Mouse (Mus musculus): ENCODE measurements at regions not wholly inside any gene's neighbourhood (a gene's known extent, or its start where the extent isn't known, plus 50 kb on each side); places are given as distances from the start of the nearest gene placed in this dataset.
A peak's percentile ranks its signal among the peaks of the same experiment; 100 is the strongest.

DNA sequence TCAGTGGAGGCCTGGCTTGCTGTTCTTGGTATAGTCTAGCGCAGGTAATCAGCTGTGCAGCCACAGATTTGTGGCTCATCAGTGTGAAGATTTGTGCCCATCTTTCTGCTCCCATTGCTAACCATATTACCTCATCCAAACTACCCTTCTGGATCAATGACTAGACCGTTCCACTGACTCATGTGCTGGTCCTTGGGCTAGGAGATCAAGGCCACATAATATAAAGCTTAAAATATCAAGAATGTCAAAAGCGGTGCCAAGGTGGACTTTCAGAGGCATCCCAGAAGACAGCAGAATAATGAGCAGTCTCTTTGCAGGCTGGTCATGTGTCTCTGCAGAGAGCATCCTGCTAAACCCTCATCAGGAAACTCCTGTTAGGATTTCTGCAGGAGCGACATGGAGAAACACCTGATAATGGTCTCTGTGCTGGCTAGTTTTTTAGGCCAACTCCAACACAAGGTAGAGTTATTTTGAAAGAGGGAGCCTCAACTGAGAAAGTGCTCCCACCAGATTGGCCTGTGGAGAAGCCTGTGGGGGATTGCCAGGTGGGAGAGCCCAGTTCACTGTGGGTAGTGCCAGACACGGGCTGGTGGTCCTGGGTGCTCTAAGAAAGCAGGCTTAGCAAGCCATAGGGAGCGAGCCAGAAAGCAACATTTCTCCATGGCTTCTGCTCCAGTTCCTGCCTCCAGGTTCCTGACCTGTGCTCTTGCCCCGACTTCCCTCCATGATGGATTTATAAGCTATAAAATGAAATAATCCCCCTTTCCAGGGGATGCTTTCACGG lies 319.8 kb downstream of the Tbc1d1 start:
- Histone ChIP-seq H3K27me3 (ENCODE audit: control insufficient read depth, insufficient read depth, low read length, poor library complexity, severe bottlenecking) (no peaks in the 10 kb centered on the region), H3K9me3 (replicated peaks; ENCODE audit: control insufficient read depth, insufficient read depth, low read length, poor library complexity, severe bottlenecking) (no peaks in the 10 kb centered on the region), H3K4me3 (ENCODE audit: low read depth, low read length) (no peak overlapping the region), H3K9ac (ENCODE audit: low read depth, poor library complexity, severe bottlenecking) (no peak overlapping the region), H3K36me3 (ENCODE audit: control insufficient read depth, insufficient read depth, low read length, poor library complexity, severe bottlenecking) (no peaks in the 10 kb centered on the region), H3K27ac (ENCODE audit: insufficient read depth, low read length) (no peak overlapping the region), H3K4me1 (ENCODE audit: control insufficient read depth, insufficient read depth, low read length) (peaks cover 1% of the 10 kb centered on the region)
- TF ChIP-seq POLR2A (IDR thresholded peaks at IDR 0.05; ENCODE audit: insufficient read depth, low read length) (no peak), EP300 (IDR thresholded peaks at IDR 0.05; ENCODE audit: insufficient read depth, low read depth, low read length) (no peak), CTCF (IDR thresholded peaks at IDR 0.05; ENCODE audit: low read depth, low read length) (no peak)

DNA sequence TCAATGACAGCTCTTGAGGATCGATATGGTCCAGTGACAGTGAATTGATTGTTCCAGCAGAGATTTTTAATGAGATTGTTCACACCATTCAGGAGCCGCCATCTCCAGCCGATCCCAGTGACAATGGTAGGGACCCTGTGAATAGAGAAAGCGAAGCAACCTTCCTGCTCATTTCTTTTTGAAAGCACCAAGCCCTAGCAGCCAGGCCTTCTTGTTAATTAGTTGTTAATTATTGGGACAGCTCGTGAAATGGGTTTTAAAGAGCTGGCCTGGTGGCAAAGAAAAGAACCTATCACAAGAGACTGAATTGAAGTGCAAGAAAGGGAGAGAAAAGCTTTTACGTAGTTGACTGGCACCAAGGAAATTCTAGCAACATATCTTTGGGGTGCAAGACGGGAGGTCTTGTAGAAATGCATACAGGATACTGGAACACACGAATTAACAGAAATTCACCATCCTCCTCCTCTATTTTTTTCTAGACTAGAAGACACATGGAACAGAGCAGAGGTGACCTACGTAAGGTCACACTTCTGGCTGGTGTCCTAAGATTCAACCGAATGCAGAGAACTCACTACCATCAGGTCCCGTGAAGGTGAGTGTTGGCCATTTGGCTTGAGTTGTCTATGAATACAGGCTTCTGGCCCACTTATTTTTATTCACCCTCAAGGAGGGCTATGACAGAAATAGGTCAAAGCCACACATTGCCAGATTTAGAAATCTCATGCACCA lies 320.7 kb downstream of the Tbc1d1 start:
- H3K4me1 ChIP-seq (ENCODE audit: control insufficient read depth, insufficient read depth, low read length), result peaks cover 1% of the 10 kb centered on the region
- no peak for TF ChIP-seq CTCF (IDR thresholded peaks at IDR 0.05; ENCODE audit: low read depth, low read length)
- TF ChIP-seq POLR2A (IDR thresholded peaks at IDR 0.05; ENCODE audit: insufficient read depth, low read length), result no peak
- no peak for TF ChIP-seq EP300 (IDR thresholded peaks at IDR 0.05; ENCODE audit: insufficient read depth, low read depth, low read length)
- H3K27me3 ChIP-seq (ENCODE audit: control insufficient read depth, insufficient read depth, low read length, poor library complexity, severe bottlenecking), result no peaks in the 10 kb centered on the region
- H3K27ac ChIP-seq (ENCODE audit: insufficient read depth, low read length), result no peak overlapping the region
- H3K9me3 ChIP-seq (replicated peaks; ENCODE audit: control insufficient read depth, insufficient read depth, low read length, poor library complexity, severe bottlenecking), result no peaks in the 10 kb centered on the region
- no peaks in the 10 kb centered on the region for H3K36me3 ChIP-seq (ENCODE audit: control insufficient read depth, insufficient read depth, low read length, poor library complexity, severe bottlenecking)
- H3K4me3 ChIP-seq (ENCODE audit: low read depth, low read length), result no peak overlapping the region
- H3K9ac ChIP-seq (ENCODE audit: low read depth, poor library complexity, severe bottlenecking), result no peak overlapping the region

DNA sequence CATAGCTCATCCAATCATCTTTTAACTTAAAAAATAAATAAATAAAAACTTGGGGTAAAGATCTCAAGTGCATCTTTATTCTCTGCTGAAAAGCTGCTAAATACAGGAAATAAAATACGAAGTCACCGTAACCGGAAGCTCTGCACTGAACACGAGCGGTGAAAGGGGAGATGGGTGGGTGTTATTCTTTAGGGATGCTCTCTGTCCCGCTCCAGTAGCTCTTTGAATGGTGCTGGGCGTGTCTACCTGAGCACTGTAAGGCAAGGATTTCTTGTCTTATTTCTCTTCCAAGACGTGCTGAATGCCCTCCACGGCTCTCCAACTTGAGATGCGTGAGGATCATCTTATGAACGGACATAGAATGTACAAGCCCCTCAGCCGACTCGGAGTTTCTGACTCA lies 322.0 kb downstream of the Tbc1d1 start:
- Histone ChIP-seq H3K9me3 (replicated peaks; ENCODE audit: control insufficient read depth, insufficient read depth, low read length, poor library complexity, severe bottlenecking) (no peaks in the 10 kb centered on the region), H3K4me1 (ENCODE audit: control insufficient read depth, insufficient read depth, low read length) (peaks cover 1% of the 10 kb centered on the region), H3K9ac (ENCODE audit: low read depth, poor library complexity, severe bottlenecking) (peak overlapping the region; percentile 65), H3K36me3 (ENCODE audit: control insufficient read depth, insufficient read depth, low read length, poor library complexity, severe bottlenecking) (no peaks in the 10 kb centered on the region), H3K27me3 (ENCODE audit: control insufficient read depth, insufficient read depth, low read length, poor library complexity, severe bottlenecking) (no peaks in the 10 kb centered on the region), H3K27ac (ENCODE audit: insufficient read depth, low read length) (peak overlapping the region; percentile 81), H3K4me3 (ENCODE audit: low read depth, low read length) (0 out of 2 replicates have a peak overlapping the region, but pooled peaks have one; percentile 9)
- TF ChIP-seq POLR2A (IDR thresholded peaks at IDR 0.05; ENCODE audit: insufficient read depth, low read length) (no peak), EP300 (IDR thresholded peaks at IDR 0.05; ENCODE audit: insufficient read depth, low read depth, low read length) (no peak), CTCF (IDR thresholded peaks at IDR 0.05; ENCODE audit: low read depth, low read length) (no peak)

DNA sequence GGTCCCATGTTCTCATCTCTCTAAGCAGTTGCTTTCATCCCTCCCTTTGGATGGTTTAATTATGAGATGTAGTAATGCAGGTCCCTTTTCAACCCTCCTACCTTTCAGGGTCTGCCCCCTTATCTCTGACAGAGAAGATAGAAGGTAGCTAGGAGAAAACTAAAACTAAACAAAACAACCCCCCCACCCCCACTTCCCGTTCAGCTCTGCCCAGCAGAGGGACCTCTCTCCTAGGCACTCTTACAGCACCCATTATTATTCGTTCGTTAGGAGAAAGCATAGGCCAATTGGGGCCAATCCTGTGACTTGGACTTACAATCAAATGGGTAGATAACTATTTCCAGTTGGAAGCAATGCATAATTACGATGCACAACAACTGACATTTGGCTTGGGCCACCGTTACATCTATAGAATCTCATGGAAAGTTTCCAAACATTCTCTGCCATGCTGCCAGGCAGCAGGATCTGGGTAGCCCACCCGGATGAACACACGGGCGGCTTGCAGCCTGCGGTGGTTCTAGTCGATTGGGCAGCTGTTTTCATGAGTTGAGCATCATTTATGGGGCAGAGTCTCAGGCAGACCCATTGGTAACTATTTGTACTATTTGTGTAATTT lies 322.6 kb downstream of the Tbc1d1 start:
- Histone ChIP-seq H3K27me3 (ENCODE audit: control insufficient read depth, insufficient read depth, low read length, poor library complexity, severe bottlenecking) (no peaks in the 10 kb centered on the region), H3K36me3 (ENCODE audit: control insufficient read depth, insufficient read depth, low read length, poor library complexity, severe bottlenecking) (no peaks in the 10 kb centered on the region), H3K27ac (ENCODE audit: insufficient read depth, low read length) (peak overlapping the region; percentile 81), H3K4me1 (ENCODE audit: control insufficient read depth, insufficient read depth, low read length) (peaks cover 1% of the 10 kb centered on the region), H3K9me3 (replicated peaks; ENCODE audit: control insufficient read depth, insufficient read depth, low read length, poor library complexity, severe bottlenecking) (no peaks in the 10 kb centered on the region), H3K9ac (ENCODE audit: low read depth, poor library complexity, severe bottlenecking) (peak overlapping the region; percentile 65), H3K4me3 (ENCODE audit: low read depth, low read length) (0 out of 2 replicates have a peak overlapping the region, but pooled peaks have one; percentile 9)
- TF ChIP-seq EP300 (IDR thresholded peaks at IDR 0.05; ENCODE audit: insufficient read depth, low read depth, low read length) (no peak), POLR2A (IDR thresholded peaks at IDR 0.05; ENCODE audit: insufficient read depth, low read length) (no peak), CTCF (IDR thresholded peaks at IDR 0.05; ENCODE audit: low read depth, low read length) (peak; percentile 41)

DNA sequence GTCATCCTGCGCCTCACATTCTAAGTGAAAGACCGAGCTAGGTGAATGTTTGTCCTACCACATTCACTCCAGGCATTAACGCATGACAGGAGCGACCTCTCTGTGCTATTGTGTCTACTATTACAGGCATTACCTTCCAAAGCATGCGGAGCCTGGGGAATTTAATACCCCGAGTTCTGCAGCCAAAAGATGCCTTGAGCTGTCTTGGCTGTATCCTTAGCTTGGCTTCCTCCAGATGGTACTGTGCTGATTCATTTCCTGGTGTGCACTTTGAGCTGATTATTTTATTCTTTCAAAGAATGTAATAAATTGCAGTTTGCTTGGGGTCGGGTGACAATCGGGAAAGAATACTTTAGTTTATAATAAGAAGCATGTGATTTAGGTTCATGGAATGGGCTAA lies 323.2 kb downstream of the Tbc1d1 start:
- Histone ChIP-seq H3K9ac (ENCODE audit: low read depth, poor library complexity, severe bottlenecking) (peak overlapping the region; percentile 65; the same call in 1 of the 2 replicates), H3K9me3 (replicated peaks; ENCODE audit: control insufficient read depth, insufficient read depth, low read length, poor library complexity, severe bottlenecking) (no peaks in the 10 kb centered on the region), H3K27ac (ENCODE audit: insufficient read depth, low read length) (no peak overlapping the region), H3K4me3 (ENCODE audit: low read depth, low read length) (no peak overlapping the region), H3K4me1 (ENCODE audit: control insufficient read depth, insufficient read depth, low read length) (peaks cover 1% of the 10 kb centered on the region), H3K27me3 (ENCODE audit: control insufficient read depth, insufficient read depth, low read length, poor library complexity, severe bottlenecking) (no peaks in the 10 kb centered on the region), H3K36me3 (ENCODE audit: control insufficient read depth, insufficient read depth, low read length, poor library complexity, severe bottlenecking) (no peaks in the 10 kb centered on the region)
- TF ChIP-seq CTCF (IDR thresholded peaks at IDR 0.05; ENCODE audit: low read depth, low read length), result no peak
- TF ChIP-seq POLR2A (IDR thresholded peaks at IDR 0.05; ENCODE audit: insufficient read depth, low read length), result no peak
- TF ChIP-seq EP300 (IDR thresholded peaks at IDR 0.05; ENCODE audit: insufficient read depth, low read depth, low read length), result no peak

All from ES-Bruce4 (cell line).